Mouse (Mus musculus): ENCODE data around the gene Fbxw8.

GRCm38 (mm10) chr5:118034632-118035031, 120.6 kb downstream of the Fbxw8 start:
- no peak for TF ChIP-seq CTCF (IDR thresholded peaks at IDR 0.05; ENCODE audit: borderline replicate concordance, control insufficient read depth, extremely low read depth, insufficient read depth, low read length, poor library complexity)
- TF ChIP-seq POLR2A (IDR thresholded peaks at IDR 0.05; ENCODE audit: control insufficient read depth, extremely low read depth, insufficient read depth, low read length, poor library complexity): no peak
